Comparison of ENCODE assay signal across 11 mouse cellular contexts in genomic region chr2:52211358-52211899, GRCm38 (mm10).
DNase-seq lines count a peak whose midpoint lies in the region; ATAC-seq and TF ChIP-seq lines count a peak whose summit lies in the region.
"Had no signal": no experiment of that assay in that cellular context is flagged by ENCODE, and none has a peak within 500 bp of the region (broad histone marks: within the 10 kb centered on the region; RNA-seq: fewer than 3 reads in every experiment).

No protein-coding gene starts in this region.

- TF ChIP-seq POLR2A in brain, embryonic 14.5 days (IDR thresholded peaks at IDR 0.05; ENCODE audit: borderline replicate concordance, extremely low read depth, insufficient read depth, insufficient read length, poor library complexity, severe bottlenecking), result no peak

- no peak overlapping the region for H3K9ac ChIP-seq in kidney, postnatal 0 days (ENCODE audit: low read depth, low read length)
- H3K9ac ChIP-seq: forebrain, embryonic 12.5 days had no signal

- no peak overlapping the region for H3K27ac ChIP-seq in kidney, postnatal 0 days
- H3K27ac ChIP-seq: forebrain, embryonic 12.5 days had no signal

- H3K4me2 ChIP-seq in kidney, postnatal 0 days (ENCODE audit: low read length), result no peak overlapping the region
- H3K4me2 ChIP-seq: forebrain, embryonic 12.5 days had no signal

- H3K4me1 ChIP-seq in kidney, postnatal 0 days (replicated peaks; ENCODE audit: insufficient read depth, low read length), result no peaks in the 10 kb centered on the region
- H3K4me1 ChIP-seq: forebrain, embryonic 12.5 days had no signal

- no peak overlapping the region for H3K4me3 ChIP-seq in kidney, postnatal 0 days (replicated peaks; ENCODE audit: low read depth, low read length)
- H3K4me3 ChIP-seq: forebrain, embryonic 12.5 days had no signal

- no peaks in the 10 kb centered on the region for H3K27me3 ChIP-seq in kidney, postnatal 0 days (ENCODE audit: insufficient read depth, low read length)
- H3K27me3 ChIP-seq: forebrain, embryonic 12.5 days had no signal

- DNase-seq in cerebellum, adult 18-20 months, result peak; percentile 58 to 59
- no peak for DNase-seq in cerebellum, postnatal 4 days (ENCODE audit: low spot score in 2 of 2)
- peak; percentile 83 for DNase-seq in kidney, postnatal 0 days (ENCODE audit: low spot score)
- no peak for DNase-seq in kidney, postnatal 25 days
- peak; percentile 12 for DNase-seq in brain, embryonic 14.5 days (ENCODE audit: low read depth)
- peak; percentile 15 to 16 for DNase-seq in kidney, postnatal 4 days
- DNase-seq in urinary bladder, postnatal 25 days (ENCODE audit: low spot score), result no peak
- DNase-seq: B cell, adult 2 months; right cerebral cortex, postnatal 14 days had no signal

- no peak for TF ChIP-seq CTCF in kidney, postnatal 0 days (IDR thresholded peaks at IDR 0.05; ENCODE audit: low read depth)
- no peak for TF ChIP-seq CTCF in brain, embryonic 14.5 days (IDR thresholded peaks at IDR 0.05; ENCODE audit: borderline replicate concordance, extremely low read depth, insufficient read depth, insufficient read length)

- no peak for ATAC-seq in kidney, postnatal 0 days (replicated peaks; ENCODE audit: low FRiP score, low read depth)
- no peak for ATAC-seq in erythroblast, adult 5-6 weeks (replicated peaks; ENCODE audit: low FRiP score, poor library complexity, severe bottlenecking)

- no peaks in the 10 kb centered on the region for H3K9me3 ChIP-seq in kidney, postnatal 0 days (replicated peaks; ENCODE audit: low read length)
- H3K9me3 ChIP-seq: forebrain, embryonic 12.5 days had no signal

- no peaks in the 10 kb centered on the region for H3K36me3 ChIP-seq in kidney, postnatal 0 days (ENCODE audit: insufficient read depth, low read length)
- H3K36me3 ChIP-seq: forebrain, embryonic 12.5 days had no signal

- WGBS in kidney, postnatal 0 days, result 34% methylated on average over 5 of the region's 5 CpGs

Comparison
In these comparisons a context has a peak if more than half of its experiments do, and no peak if none do; other contexts are left out.
1. DNase-seq: peak in cerebellum, adult 18-20 months (2 of 2), kidney, postnatal 0 days (single experiment), brain, embryonic 14.5 days (single experiment) and kidney, postnatal 4 days (2 of 2); none in cerebellum, postnatal 4 days (0 of 2), kidney, postnatal 25 days (0 of 2) and urinary bladder, postnatal 25 days (single experiment).